Mouse (Mus musculus) kidney, postnatal 0 days (tissue): ENCODE results near the gene Mpc1. TPM values are rescaled to one million over a fixed set of nuclear protein-coding genes. Genes with fewer than 3 reads are reported as not detected.
A peak's percentile ranks its signal among the peaks of the same experiment; 100 is the strongest.

Source experiments
- ATAC-seq: fragments of 200-750 bp; cut with Nextera tagmentation; replicated peaks from 2 replicates; pipeline ENCODE4 v1.8.0; 2017; ENCODE audit warnings: low read depth, moderate number of reproducible peaks, moderate TSS enrichment, moderate library complexity; ENCODE audit not compliant: low FRiP score
- DNase-seq: peaks from one replicate; pipeline ENCODE4 v3.0.0-alpha.2; 2016; ENCODE audit warnings: low spot score
- H3K27ac ChIP-seq: fragments of 300-500 bp; sonication (generic); 2 replicates; pipeline ENCODE4 v1.5.1; 2014; ENCODE audit warnings: mild to moderate bottlenecking
- H3K27me3 ChIP-seq: fragments of 300-500 bp; sonication (generic); 2 replicates; pipeline ENCODE4 v1.6.1; 2014; ENCODE audit warnings: low read length, mixed read lengths; ENCODE audit not compliant: insufficient read depth
- H3K36me3 ChIP-seq: fragments of 300-500 bp; sonication (generic); 2 replicates; pipeline ENCODE4 v1.6.1; 2014; ENCODE audit warnings: low read length, mixed read lengths; ENCODE audit not compliant: insufficient read depth
- H3K4me1 ChIP-seq: fragments of 300-500 bp; sonication (generic); replicated peaks from 2 replicates; pipeline ENCODE4 v1.6.1; 2014; ENCODE audit warnings: antibody characterized with exemption, low read length, mixed read lengths; ENCODE audit not compliant: insufficient read depth
- H3K4me2 ChIP-seq: fragments of 300-500 bp; sonication (generic); 2 replicates; pipeline ENCODE4 v1.6.1; 2014; ENCODE audit warnings: mild to moderate bottlenecking, low read length, moderate library complexity, mixed read lengths
- H3K4me3 ChIP-seq: fragments of 300-500 bp; sonication (generic); replicated peaks from 2 replicates; pipeline ENCODE4 v1.5.1; 2014; ENCODE audit warnings: low read depth, low read length
- H3K9ac ChIP-seq: fragments of 300-500 bp; sonication (generic); 2 replicates; pipeline ENCODE4 v1.6.1; 2014; ENCODE audit warnings: low read depth, low read length
- H3K9me3 ChIP-seq: fragments of 300-500 bp; sonication (generic); replicated peaks from 2 replicates; pipeline ENCODE4 v1.6.1; 2016; ENCODE audit warnings: low read length, inconsistent platforms, mixed read lengths
- CTCF ChIP-seq: IDR thresholded peaks from 2 replicates; pipeline ENCODE4 v1.5.1; 2016; ENCODE audit warnings: antibody characterized with exemption, low read depth, mild to moderate bottlenecking, moderate library complexity
- WGBS: fragments of 180-500 bp; shearing (Covaris S2); extraction: QIAGEN DNeasy Blood & Tissue Kit; methylation state at CpG from one replicate; pipeline ENCODE4 v1.1.7; 2014; 5-methylcytosine and 5-hydroxymethylcytosine counted together
- polyA plus RNA-seq: library from polyadenylated mRNA; unstranded; fragments of >200 nt; fragmentation: Nextera tagmentation; extraction: Ambion mirVana; gene quantifications from 2 replicates; pipeline ENCODE4 v1.2.1, GENCODE M21; 2015

Mpc1 gene
- polyA plus RNA-seq, 1 experiment from 2014 or later, result 498 TPM

DNA sequence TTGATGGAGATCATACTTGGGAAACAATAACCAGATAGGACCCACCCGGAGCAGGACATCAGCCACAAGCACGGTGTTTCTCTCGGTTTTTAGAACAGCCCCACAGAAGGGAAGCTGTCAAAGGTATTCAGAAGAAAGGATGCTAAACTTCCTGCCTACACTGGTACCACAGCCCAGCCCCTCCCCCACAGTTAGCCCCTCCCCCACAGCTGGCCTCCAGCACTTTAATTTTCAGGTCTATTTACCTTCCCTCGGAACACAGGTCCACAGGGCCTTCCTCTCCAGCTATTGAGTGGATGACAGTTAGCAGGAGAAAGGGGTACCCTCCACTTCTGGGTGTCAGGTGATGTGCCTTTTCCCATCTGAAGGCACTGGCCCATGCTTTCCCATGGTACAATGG lies 42.2 kb upstream of the Mpc1 start:
- Histone ChIP-seq H3K9ac (no peak overlapping the region), H3K4me2 (no peak overlapping the region), H3K4me3 (no peak overlapping the region), H3K36me3 (no peaks in the 10 kb centered on the region), H3K27me3 (no peaks in the 10 kb centered on the region), H3K4me1 (no peaks in the 10 kb centered on the region), H3K27ac (no peak overlapping the region), H3K9me3 (no peaks in the 10 kb centered on the region)
- TF ChIP-seq CTCF, result no peak
- ATAC-seq (no peak), DNase-seq (no peak)
- WGBS, result 61% methylated on average over 4 of the region's 4 CpGs

DNA sequence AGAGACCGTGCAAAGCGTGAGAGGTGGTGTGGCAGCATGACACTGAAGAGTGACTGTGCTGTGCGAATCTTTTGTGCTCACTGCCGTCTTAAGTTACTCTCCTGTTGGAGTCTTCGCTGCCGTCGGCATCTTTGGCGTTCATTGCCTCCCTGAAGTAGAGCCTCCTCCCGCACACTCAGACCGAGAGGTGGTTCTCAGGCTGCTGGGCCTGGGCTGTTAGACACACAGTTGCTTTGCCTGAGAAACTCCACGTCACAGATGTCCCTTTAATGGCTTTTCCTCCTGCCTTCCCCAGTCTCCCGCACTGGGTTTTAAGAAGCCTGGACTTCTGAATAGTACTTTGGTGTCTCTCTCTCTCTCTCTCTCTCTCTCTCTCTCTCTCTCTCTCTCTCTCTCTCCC lies 41.1 kb upstream of the Mpc1 start:
- H3K4me2 ChIP-seq, result no peak overlapping the region
- H3K36me3 ChIP-seq, result no peaks in the 10 kb centered on the region
- H3K4me3 ChIP-seq, result no peak overlapping the region
- WGBS, result 50% methylated on average over 12 of the region's 12 CpGs
- no peaks in the 10 kb centered on the region for H3K9me3 ChIP-seq
- H3K27me3 ChIP-seq, result no peaks in the 10 kb centered on the region
- ATAC-seq (no peak), DNase-seq (no peak)
- no peaks in the 10 kb centered on the region for H3K4me1 ChIP-seq
- H3K9ac ChIP-seq, result no peak overlapping the region
- TF ChIP-seq CTCF, result no peak
- no peak overlapping the region for H3K27ac ChIP-seq

DNA sequence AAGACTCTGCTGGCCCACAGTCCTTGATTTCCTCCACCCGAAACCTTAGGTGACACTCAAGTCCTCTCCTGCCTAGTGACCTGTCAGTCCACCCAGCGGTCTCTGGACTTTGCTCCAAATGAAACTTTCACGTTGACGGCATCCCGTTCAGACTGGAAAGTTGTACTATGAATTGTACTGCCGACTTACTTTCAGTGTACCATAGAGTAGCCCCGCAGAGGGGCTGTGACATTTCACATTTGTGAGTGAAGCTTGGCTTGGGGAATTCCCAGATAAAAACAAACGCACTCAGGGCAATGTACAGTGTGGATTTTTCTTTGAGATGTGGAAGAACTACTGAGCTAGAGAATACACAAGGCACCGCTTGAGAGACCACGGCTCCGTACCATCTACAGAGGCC lies 40.5 kb upstream of the Mpc1 start:
- 78% methylated on average over 11 of the region's 11 CpGs for WGBS
- H3K4me3 ChIP-seq, result no peak overlapping the region
- no peaks in the 10 kb centered on the region for H3K9me3 ChIP-seq
- no peaks in the 10 kb centered on the region for H3K36me3 ChIP-seq
- DNase-seq, result no peak
- H3K4me1 ChIP-seq, result no peaks in the 10 kb centered on the region
- H3K27me3 ChIP-seq, result no peaks in the 10 kb centered on the region
- no peak overlapping the region for H3K4me2 ChIP-seq
- no peak overlapping the region for H3K9ac ChIP-seq
- ATAC-seq, result no peak
- no peak for TF ChIP-seq CTCF
- H3K27ac ChIP-seq, result no peak overlapping the region

DNA sequence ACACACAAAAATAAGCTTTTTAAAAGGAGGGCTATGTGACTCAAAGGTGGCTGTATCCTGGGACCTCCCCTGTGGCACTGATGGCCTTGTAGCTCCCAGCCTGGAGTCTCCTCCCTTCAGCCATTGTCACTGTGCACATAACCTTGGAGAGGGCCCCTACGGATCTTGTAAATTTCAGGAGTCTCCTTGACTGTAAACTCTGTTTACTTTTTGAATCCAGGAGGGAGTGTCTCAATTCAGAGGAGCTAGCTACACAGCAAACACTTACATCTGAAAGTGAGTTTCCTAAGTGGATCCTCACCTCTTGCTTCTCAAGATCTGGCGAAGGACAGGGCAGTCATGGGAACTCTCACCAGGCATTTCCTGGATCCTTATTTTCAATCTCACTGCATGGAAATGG lies 38.6 kb upstream of the Mpc1 start:
- Histone ChIP-seq H3K9ac (no peak overlapping the region), H3K36me3 (no peaks in the 10 kb centered on the region), H3K27me3 (no peaks in the 10 kb centered on the region), H3K9me3 (no peaks in the 10 kb centered on the region), H3K27ac (no peak overlapping the region), H3K4me2 (no peak overlapping the region), H3K4me1 (no peaks in the 10 kb centered on the region), H3K4me3 (no peak overlapping the region)
- ATAC-seq, result no peak
- 60% methylated on average over 2 of the region's 2 CpGs for WGBS
- TF ChIP-seq CTCF, result no peak
- DNase-seq, result no peak

DNA sequence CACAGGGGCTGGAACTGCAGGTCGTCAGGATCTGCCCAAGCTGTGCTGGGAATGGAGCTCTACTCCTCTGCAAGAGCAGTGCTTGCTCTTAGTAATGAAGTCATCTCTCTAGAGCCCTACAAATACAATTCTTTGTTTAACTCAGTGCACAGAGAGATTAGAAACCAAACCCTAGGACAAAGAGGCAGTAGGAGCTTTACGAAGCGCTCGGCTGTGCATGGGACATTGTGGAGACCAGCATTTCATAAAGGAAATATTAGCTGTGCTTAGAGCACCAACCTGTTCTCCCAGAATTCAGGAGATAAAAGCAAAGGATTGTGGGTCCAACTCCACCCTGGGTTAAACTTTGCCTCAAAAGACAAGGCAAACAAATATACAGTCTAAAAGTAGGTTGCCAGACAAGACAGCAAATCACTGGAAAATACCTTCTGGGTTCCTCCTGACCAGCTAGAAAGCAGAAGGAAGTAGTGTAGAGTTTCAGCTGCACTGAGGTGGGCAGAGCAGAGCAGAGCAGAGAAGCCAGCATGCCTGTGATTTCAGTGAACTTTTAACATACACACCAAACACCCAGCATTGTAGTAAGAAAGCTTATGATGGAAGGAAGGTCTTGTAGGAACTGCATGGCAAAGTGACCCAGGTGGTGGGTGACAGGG lies 36.5 kb upstream of the Mpc1 start:
- Histone ChIP-seq H3K9ac (no peak overlapping the region), H3K9me3 (no peaks in the 10 kb centered on the region), H3K27me3 (no peaks in the 10 kb centered on the region), H3K4me3 (no peak overlapping the region), H3K4me2 (no peak overlapping the region), H3K27ac (no peak overlapping the region), H3K36me3 (no peaks in the 10 kb centered on the region), H3K4me1 (no peaks in the 10 kb centered on the region)
- DNase-seq (no peak), ATAC-seq (no peak)
- TF ChIP-seq CTCF, result no peak
- WGBS, result 74% methylated on average over 4 of the region's 4 CpGs

DNA sequence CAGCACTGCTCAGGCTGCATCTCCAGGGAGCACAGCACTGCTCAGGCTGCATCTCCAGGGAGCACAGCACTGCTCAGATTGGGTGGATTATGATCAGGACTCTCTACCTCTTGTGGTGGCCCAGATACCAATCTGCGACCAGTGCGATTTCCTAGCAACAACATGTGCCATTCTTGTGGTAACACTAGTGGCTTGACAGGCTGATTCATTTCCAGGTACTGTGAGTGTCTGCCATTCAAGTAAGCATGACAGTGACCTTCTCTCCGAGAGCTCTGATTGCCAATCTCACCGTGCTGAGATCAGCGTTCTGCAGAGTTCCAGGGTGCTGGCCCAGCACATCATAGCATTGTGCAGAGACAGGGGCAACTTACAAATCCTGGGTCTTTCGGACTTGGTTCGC lies 31.0 kb upstream of the Mpc1 start:
- 93% methylated on average over 7 of the region's 7 CpGs for WGBS
- TF ChIP-seq CTCF, result no peak
- Histone ChIP-seq H3K4me2 (no peak overlapping the region), H3K4me1 (no peaks in the 10 kb centered on the region), H3K27me3 (no peaks in the 10 kb centered on the region), H3K4me3 (no peak overlapping the region), H3K36me3 (no peaks in the 10 kb centered on the region), H3K9ac (no peak overlapping the region), H3K27ac (no peak overlapping the region), H3K9me3 (no peaks in the 10 kb centered on the region)
- ATAC-seq (no peak), DNase-seq (no peak)

DNA sequence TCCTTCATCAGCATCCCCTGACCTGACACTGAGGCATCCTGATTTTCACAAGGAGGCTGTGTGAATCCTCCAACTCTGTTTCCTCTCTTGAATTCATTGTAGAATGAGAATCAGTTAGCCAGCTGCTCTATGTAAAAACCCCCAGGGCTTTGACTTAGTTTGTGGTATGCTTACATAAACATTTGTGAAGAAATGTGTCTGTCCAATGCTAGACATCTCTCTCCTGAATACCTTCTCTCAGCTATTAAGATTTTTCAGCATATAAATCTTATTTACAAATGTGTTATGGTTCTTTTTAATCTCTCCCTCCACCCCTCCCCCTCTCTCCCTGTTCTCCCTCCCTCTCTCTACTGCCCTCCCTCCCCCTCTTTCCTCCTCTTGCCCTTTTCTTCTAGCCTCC lies 28.4 kb upstream of the Mpc1 start:
- Histone ChIP-seq H3K4me1 (no peaks in the 10 kb centered on the region), H3K27me3 (no peaks in the 10 kb centered on the region), H3K9ac (no peak overlapping the region), H3K4me2 (no peak overlapping the region), H3K4me3 (no peak overlapping the region), H3K27ac (no peak overlapping the region), H3K36me3 (no peaks in the 10 kb centered on the region), H3K9me3 (no peaks in the 10 kb centered on the region)
- TF ChIP-seq CTCF, result no peak
- no peak for ATAC-seq
- peak; percentile 76 for DNase-seq
